Mouse (Mus musculus): ENCODE measurements around the gene Adgrg3. TPM values are rescaled to one million over a fixed set of nuclear protein-coding genes. Genes with fewer than 3 reads are reported as not detected.

Gene Adgrg3
- polyA plus RNA-seq (2012; rRNA removed), result 7.2 and 7.7 TPM in 2 replicates

DNA sequence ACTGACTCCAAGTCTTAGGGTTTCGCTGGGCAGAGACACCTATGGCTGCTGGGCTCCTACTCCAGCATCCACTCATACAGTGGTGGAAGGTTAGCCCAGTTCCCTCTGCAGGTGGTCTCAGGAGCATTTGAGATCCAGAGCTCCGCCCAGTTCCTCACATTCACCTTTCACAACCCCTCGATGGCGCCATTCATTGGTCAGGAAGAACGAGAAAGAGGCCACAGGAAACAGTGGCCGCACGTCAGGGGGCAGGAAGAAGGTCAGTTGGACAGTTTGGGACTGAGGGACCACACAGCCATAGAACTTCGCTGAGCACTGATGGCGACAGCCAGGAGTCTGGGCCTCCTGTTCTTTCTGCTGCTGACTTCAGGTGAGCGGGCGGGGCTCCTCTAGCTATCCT lies at the start of gene Adgrg3:
Adgrg3 (plus strand) TSS at position 242 of the 400 bp plus-strand sequence.

DNA sequence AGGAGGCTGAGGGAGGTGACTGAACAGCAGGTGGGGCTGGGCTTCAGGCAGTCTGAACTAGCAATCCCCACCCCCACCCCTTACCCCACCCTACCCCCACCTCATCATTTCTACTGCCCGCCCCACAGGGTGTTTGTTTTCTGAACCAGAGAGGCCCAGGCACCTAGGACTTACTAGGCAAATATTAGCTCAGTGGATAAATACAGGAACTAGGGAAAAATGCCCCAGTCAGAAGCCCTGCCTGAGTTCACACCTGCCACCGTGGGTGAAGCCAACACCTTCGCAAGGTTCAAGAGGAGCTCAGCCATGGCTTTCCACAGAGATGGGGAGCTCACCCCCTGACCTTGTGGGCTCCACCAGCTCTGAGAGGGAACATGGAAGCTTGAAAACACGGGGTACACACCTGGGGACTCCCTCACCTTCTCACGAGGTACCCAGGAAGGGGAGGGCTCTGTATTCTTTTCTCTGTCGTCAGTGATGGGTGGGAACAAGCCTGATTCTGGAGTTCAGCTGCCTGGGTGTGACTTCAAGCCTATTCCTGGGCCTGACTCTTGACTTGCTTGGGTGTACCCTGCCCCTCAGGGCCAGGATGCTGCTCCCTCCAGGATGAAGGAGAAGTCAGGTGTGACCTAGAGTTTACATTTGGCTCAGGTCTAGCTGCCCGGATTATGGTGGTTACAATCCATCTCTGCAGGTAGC lies 42.9 kb upstream of the Adgrg3 start, which contains the start of gene Adgrg1:
Adgrg1 (plus strand) TSS at position 285 of the 699 bp plus-strand sequence.

DNA sequence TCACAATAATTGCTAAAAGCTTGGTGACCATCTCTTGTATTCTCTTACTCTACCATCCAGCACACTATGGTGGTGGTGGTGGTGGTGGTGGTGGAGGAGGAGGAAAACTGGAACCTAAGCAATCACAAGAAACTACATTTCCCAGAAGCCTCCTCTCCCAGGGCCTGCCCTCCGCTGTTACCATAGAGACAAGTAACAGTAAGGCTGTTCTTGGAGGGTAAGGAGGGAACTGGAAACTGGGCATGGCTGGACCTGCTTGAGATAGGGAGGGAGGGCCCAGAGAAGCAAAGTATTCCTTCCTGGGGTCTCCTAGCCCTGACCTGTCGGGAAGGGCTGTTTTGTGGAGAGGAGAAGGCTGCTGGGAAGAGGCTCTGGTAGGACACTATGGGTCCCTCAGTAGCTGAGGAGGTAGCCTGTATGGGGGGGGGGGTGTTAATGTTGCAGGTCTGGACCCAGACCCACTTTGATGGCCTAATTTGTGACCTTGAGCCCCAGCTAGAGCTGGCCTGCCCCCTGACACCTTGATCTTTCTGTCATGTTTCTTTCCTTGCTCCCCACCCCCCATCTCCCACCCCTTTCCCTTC lies 37.5 kb downstream of the Adgrg3 start, which contains the start of gene Drc7:
Drc7 (plus strand) TSS at position 177 of the 584 bp plus-strand sequence.

DNA sequence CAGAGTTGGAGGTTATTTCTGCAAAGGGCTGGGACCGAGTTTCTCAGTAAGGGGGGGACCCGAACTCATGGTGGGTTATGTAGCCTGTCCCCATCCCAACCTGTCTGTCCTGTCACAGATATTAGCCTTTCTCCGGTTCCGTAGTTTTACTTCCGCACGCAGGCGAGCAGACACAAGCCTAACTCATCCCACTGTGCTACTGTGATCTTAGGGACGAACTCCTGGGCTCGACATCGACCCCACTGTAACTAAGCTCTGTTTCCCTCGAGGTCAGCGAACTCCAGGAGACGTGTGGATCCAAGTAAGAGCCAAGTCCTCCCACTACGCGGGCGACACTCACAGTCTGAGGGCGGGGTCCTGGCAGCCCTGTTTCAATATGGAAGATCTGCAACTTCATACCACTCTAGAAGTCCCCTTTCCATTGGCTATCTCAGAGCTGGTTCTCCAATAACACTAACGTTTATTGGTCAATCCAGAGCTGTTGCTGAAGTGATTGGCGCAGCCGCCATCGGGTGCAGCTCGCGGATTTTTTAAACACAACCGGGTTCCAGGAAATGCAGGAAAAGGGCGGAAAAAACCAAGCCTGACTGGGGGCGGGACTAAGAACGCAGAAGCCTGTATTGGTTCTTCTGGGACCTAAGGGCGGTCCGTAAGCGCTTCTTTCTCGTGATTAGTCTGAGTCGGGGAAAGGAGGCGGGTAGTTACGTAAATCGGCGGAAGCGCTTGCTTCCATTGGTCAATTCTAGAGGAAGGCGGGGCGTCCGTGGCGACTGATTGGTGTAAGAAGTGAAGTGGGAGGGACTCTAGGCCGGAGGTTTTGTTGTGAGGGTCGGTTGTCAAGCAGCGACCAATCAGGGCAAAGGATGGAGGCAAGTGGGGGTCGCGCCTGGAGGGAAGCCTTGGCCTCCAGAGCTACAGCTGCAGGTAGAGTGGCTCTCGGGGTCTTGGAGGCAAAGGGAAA lies 63.2 kb downstream of the Adgrg3 start, which contains the start of gene Katnb1:
Katnb1 (plus strand) TSS at position 806 of the 961 bp plus-strand sequence.

Other genes starting within 250 kb of the Adgrg3 start
- 164 and 188 TPM in 2 replicates for gene Cx3cl1, start 245.7 kb upstream of the Adgrg3 start, polyA plus RNA-seq (2012; rRNA removed)
- gene Ccl17, start 207.2 kb upstream of the Adgrg3 start, polyA plus RNA-seq (2012; rRNA removed), result 0.88 TPM in 1 of 2 replicates, not detected in the other
- gene Coq9, start 179.4 kb upstream of the Adgrg3 start, polyA plus RNA-seq (2012; rRNA removed), result 374 and 469 TPM in 2 replicates
- gene Ciapin1, start 179.3 kb upstream of the Adgrg3 start, polyA plus RNA-seq (2012; rRNA removed), result 47.1 and 48.1 TPM in 2 replicates
- 56.7 and 94.8 TPM in 2 replicates for gene Polr2c, start 160.2 kb upstream of the Adgrg3 start, polyA plus RNA-seq (2012; rRNA removed)
- gene Dok4, start 141.4 kb upstream of the Adgrg3 start, polyA plus RNA-seq (2012; rRNA removed), result 145 and 155 TPM in 2 replicates
- gene Ccdc102a, start 99.6 kb upstream of the Adgrg3 start, polyA plus RNA-seq (2012; rRNA removed), result 12.4 and 13.5 TPM in 2 replicates
- gene Adgrg5, start 94.0 kb upstream of the Adgrg3 start, polyA plus RNA-seq (2012; rRNA removed), result 5.8 and 11.0 TPM in 2 replicates
- 104 and 110 TPM in 2 replicates for gene Adgrg1, start 42.9 kb upstream of the Adgrg3 start, polyA plus RNA-seq (2012; rRNA removed)
- gene Drc7, start 37.4 kb downstream of the Adgrg3 start, polyA plus RNA-seq (2012; rRNA removed), result 0.07 TPM in 1 of 2 replicates, not detected in the other
- 19.9 and 23.1 TPM in 2 replicates for gene Katnb1, start 63.5 kb downstream of the Adgrg3 start, polyA plus RNA-seq (2012; rRNA removed)
- 46.0 and 55.8 TPM in 2 replicates for gene Kifc3, start 185.1 kb downstream of the Adgrg3 start, polyA plus RNA-seq (2012; rRNA removed)